Mouse (Mus musculus) lung, postnatal 36 days (tissue): ENCODE data around the gene Prr5l.

ENCODE experiments used
- DNase-seq: peaks from one replicate; pipeline ENCODE4 v3.0.0; 2022; ENCODE audit warnings: mixed read lengths

Prr5l gene

DNA sequence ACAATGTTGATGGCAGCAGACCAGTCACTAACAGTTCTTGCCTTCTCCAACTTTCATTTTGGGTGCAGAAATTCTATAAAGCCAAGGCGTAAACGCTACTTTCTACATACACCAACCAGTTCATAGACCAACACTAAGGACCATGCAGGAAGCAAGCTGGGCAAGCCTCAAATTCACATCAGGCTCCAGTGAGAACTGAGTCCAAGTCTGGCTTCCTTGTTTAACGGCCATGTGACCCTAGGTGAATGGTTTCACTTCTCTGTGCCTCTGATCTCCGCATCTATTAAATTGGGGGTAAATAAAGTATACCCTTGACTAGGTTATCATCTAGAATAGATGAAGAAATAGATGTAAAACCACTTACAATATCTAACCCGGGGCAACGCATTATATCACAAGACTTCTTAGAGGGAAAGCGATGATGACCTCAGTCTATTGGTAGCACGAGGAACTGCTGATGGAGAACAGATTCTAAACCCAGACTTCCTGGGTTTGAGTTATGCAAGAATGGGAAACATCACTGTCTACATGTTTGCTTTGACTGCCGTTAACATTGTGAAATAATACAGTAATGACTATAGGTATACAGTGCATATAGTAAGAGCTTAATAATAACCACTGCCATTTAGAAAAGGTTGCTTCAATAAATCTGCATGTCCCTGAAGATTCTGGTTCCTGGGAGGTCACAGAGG lies 1.2 kb downstream of the Prr5l start:
- DNase-seq, result peak; percentile 14

DNA sequence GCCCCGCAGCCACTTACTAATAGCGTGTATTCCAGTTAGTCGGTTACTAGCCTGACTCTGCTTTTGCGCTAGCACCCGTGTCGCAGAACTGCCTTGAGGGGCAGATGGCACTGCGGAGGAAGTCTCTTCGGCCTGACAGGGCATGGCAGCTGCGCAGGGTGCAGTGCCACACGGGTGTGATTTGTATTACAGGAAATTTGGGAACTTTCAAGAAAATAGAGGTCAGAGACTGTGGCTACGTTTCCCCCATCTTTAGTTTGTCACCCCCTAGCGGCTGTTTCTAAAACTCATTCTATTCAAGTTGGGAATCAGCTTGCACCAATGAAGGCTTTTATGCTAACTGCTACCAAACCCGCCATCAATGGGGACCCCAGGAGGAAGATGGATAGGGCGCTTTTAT lies 11.6 kb downstream of the Prr5l start:
- peak; percentile 80 for DNase-seq

DNA sequence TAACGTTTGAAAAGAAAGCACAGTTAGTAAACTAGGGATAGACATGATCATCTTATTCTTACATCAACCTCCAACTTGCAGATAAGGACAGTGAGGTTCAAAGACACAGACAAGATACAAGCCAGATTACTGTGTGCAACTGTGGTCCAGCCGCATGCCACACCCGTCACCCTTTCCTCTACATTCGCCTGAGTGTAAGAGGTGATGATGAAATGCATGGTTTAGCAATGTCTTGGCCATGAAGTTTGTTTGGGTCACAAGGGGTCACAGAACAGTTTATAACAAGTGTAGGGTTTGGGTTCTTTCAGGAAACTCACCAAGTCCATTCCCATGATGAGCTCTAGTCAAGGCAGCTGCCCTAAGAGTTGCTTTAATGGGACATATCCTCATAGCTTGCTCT lies 14.1 kb downstream of the Prr5l start:
- DNase-seq, result peak; percentile 81

DNA sequence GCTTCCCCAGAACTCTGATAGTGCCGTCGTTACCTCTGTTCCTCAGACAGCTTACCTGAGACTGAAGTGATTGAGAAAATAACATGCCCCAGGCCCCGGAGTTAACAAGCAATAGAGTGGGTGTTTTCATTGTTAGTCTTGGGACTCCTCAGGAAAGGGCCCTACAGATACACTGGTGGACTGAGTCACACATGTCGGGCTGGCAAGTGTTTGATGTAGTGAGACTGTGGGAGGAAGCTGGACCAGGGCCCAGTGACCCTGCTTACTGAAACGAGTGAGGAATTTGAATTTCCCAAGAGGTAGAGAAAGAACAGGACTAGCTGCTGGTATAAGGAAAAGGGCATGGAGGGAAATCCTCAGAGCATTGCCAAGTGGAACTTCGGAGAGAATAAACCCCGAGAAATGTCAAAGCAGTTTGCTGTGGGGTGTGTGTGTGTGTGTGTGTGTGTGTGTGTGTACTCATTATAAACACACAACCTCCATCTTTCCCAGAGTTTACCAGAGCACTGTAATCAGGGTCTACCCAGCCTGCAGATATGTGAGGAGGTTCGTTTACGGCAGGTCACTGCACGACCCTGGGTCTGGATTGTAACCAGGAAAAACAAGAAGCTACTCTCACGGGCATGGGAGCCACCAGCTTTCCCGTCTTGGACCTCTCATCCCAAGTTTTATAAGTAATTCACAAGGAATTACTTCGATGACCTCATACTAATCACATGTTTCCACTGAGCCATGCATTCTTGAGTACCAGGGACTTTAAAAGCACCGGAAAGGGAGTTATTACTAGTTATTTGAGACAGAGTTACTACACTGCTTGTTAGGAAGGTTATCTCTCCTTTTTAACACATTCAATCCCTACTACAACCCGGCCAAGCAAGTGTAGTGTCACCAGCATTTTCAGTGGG lies 20.4 kb downstream of the Prr5l start:
- peak; percentile 91 for DNase-seq

DNA sequence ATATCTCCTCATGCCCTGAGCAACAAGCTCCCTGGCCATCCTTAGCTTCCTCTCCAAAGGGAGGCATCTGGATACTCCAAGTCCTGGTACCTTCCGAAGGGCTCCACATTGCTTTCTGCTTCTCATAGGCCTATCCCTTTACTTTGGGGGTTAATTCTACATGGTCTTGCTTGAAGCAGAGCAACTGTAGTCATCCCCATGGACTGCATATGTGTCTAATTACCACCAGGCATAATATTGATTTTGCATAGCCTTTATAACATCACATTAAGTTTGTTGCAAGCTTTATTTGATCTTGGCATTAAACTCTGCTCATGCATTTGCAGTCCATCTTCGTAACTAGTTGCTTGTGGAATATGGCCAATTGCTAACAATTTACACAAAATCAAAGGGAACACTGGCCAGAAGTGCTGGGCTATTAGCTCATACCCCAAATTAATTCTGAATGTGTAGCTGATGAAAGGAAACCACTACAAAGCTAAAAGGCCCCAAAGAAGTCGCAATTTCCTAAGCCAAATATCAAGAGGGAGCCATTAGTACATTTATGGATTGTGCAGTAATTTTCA lies 21.8 kb downstream of the Prr5l start:
- no peak for DNase-seq

DNA sequence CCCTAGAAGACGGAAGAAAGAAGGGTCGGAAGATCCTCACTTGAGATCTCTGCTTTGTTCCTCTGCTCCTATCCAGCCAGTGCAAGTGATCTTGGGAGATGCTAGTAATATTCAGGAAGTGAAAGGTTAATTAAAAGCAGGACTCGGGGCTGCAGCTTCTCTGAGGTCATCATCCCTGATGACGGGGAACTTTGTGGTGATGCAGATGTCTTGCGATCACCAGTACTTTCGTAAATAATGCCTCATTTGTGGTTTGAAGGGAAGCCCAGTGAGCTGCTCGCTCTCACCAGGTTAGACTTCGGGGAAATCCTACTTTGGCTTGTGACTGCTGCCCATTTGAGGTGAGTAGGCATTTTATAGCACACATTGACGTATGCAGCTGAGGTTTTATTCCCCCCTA lies 26.7 kb downstream of the Prr5l start:
- no peak for DNase-seq

DNA sequence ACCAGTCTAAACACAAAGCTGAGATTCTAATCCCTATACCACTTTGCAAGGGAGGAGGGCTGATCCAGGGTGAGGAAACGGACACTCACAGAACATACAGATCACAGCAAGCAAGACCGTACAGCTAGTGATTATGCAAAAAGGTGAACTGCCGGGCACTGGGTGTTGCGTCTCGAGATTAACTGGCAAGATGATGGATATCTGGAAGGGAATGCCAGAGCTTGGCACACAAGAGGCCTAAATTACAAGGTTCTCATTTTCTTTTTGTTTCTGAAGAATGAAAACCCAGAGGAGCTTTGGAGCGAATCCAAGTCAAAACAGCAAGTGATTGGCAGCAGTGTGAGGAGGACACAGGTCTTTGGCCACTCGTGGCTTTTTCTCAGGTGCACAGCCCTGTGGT lies 28.0 kb downstream of the Prr5l start:
- DNase-seq, result peak; percentile 22

DNA sequence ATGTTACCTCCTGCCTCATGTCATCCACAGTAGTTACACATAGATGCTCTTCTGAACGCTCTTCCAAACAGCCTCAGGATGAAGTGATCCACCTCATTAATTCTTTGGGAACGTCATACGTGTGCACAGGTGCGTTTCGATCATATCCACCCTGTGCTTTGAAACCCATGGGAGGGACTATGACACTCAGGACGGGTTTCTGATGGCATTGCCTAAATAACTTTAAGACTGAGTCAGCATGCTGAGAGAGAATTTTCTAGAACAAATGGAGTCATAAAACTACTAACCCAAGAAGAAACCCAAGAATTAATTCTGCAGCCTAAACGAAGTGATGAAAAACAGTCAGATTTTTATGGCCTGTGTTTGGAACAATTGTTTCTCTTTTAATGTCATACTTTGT lies 40.1 kb downstream of the Prr5l start:
- DNase-seq, result no peak

DNA sequence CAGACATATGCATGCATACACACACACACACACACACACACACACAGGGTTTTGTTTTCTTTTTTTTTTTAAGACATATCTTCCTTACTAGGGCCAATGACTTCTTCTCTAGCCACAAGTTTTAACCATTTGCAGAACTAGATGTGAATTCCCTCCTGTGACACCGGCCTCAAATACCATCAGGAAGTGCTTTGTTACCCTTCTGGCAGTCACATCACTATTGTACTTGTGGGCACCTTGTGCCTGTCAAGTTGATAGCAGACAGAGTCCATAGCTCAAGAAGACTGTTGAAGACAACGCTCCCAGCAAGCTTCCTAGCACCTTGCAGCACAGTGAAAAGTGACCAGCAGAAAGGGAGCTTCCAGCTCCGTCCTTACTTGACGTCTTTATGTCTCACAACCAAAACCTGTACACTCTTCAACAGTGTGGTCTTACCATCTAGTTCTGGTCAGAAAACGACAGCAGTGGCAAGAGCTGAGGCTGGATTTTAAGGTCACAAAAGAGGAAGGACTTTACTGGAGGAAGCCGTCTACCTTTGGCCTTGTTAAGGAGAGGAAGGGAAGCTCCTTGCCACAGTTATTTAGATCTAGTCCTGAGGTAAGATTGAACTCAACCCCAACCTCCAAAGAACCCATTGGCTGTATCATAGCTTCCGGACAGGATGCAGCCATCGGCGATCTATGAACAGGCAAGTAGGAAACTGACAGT lies 47.9 kb downstream of the Prr5l start:
- peak; percentile 15 for DNase-seq

DNA sequence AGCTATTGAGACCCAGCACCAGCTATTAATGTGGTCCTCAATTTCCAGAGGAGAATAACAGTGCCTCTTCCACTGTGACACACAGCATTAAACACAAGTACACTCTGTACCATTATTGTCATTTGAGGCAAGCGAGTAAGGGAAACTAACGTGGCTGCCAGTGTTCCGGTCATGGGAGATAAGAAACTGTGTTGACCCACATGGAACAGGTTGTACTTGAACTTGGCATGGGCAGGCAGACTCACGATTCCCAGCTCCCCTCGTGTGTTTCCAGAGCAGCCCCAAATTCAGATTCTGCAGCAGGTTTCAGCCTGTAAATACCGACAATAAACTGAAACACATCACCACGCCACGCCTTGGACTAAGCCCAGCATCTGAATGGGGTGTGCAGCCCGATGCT lies 50.5 kb downstream of the Prr5l start:
- no peak for DNase-seq

DNA sequence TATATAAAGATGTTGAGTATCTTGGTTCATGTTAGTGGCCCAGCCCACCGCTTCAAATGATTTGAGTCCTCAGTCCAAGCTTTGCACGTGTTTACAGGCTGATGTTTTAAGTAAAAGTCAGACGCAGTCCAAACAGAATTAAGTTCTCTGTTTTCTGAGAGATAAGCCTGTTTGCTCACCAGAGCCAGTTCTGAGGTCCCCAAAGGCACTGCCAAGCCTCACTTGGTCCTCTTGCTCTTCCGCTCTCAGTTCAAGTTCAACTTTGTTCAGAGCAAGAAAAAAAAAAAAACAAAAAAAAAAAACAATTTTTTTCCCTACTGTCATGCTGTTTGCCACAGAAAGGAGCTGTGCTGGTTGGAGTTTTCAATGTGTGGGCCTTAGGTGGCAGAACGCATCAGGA lies 51.0 kb downstream of the Prr5l start:
- DNase-seq, result no peak

DNA sequence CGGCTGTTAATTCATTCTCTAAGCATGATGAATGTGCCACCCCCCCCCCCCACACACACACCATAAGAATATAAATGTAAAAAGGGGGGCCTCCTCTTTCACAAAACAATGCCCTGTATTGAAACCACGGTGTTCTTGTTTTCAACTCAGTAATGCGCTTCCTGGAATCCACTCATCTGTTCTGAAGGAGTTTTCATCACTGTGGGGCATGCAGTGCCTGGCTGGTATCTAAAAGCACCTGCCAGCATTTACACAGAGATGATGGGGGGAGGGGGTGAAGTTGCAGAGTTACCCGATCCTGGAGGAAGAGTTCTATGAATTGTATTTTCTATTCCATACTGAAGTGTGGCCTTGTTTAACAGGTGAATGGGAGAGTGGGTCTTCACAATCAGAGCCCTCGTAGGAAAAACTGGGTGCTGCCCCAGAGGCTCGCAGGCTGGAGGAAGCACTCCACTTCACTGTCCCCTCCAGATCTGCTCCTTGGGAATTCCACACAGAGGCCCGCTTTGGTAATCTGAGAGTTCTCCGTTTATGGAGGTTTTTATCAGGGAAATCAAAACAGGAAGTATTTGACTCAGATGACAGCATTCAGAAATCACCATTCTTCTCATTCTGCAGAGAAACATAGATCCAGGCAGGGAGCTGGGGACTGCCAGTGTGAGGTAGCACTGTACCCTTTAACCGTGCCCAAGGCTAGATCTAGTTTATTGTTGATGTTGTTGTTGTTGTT lies 52.5 kb downstream of the Prr5l start:
- peak; percentile 58 for DNase-seq

DNA sequence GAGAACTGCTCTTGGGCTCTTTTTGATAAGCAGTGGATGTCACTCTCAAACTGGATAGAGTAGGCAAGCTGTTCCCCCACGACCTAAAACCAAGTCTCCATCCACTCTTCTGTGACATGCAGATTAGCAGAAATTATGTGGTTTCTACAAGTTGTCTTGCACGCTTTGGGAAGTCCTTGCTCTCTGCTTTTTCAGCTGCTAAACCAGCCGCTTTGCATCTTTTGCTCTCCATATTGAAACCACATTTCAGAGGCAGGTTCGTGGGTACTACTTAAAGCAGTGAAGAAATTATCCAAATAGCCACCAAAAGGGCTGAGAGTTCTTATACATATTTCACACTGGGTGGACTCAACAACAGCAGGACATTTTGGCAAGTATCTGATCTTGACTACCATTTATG lies 53.8 kb downstream of the Prr5l start:
- DNase-seq, result no peak

DNA sequence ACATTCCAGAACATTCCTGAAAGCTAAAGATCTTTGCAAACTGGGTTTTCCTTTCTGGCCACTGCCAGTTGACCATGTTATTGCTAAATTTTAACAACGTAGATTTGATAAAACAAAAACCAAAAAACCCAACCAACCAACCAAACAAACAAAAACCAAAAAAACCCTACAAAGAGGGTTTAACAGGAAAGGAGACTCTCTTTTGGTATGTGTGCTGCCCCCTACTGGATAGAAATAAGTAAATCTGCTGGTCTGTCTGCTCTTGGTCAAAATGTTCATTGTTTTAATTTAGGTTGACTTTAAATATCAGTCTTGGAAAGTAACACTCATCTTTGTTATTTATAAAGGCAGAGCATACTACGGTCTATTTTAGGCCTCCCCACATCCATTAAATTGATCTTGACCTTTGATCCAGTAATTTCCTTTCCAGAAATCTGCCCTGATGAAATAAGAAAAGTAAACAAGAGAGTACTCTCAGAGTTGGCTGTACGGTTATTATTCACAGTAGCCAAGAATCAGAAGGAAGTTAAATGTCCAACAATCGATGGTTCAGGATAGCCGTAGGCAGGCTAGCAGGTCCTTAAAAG lies 54.7 kb downstream of the Prr5l start:
- DNase-seq, result peak; percentile 59

DNA sequence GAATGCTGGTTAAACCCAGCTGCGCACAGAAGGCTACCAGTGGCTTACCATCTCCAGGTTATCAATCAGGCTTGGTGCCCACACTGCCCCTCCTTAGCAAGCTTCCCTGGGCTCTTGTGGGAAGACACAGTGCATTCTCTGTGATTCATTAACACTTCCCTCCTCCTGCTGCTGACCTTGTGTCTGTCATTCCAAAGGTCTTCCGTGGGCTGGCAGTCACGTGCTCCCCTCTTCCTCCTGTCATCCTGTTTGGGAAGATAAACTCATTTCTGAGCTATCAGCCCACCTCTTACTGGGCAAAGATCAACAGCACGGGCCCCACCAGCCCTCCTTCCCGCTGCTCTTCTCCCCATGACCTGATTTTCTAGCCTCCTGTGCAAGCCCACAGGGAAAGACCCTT lies 55.2 kb downstream of the Prr5l start:
- DNase-seq, result no peak

DNA sequence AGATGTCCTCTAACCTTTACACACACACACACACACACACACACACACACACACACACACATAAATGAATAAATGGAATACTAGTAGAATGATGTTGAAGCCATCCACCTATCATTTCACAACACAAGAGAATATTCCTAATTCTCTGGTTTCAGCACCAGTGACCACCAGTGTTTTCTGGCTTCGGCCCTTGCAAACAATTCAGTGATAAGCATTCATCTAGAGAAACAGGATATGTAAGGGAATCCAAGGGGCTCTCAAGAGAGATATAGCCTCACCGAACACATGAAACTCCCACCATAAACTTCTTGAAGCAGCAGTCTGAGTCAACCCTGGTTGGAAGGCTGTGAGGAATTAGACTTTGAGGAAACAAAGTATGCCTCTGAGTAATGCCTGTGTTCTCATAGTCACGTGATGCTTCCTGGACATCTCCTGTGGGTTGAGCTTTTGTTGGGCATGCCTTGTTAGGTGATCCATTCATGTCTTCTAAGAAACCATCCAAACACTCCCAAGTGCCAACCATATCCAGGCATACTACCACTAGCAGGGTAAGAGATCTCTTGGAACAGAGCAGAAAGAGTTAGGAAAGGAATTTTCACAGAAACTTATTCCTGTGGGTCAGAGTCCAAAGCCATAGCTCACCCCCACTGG lies 55.8 kb downstream of the Prr5l start:
- no peak for DNase-seq

DNA sequence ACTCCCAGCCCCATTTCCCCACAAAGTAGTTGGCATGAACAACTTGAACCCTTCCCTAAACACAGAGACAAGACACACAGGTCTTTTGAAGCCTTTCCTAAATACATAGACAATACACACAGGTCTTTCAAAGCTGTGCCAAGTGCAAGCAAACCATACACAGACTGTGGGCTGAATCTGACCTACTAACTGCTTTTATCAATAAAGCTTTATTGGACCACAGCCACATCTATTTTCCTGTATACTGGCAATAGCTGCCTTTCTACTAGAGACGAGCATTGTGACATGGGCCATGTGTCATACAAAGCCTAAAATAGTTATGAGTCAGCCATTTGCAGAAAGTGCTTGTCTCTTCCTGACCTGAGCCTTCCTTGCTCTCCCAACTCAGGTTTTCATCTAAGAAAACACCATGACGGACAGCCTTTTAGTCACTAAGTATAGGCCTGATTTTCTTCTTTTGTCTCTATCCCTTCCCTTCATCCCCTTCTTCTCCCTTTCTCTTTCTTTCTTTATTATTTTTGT lies 56.6 kb downstream of the Prr5l start:
- DNase-seq, result no peak

DNA sequence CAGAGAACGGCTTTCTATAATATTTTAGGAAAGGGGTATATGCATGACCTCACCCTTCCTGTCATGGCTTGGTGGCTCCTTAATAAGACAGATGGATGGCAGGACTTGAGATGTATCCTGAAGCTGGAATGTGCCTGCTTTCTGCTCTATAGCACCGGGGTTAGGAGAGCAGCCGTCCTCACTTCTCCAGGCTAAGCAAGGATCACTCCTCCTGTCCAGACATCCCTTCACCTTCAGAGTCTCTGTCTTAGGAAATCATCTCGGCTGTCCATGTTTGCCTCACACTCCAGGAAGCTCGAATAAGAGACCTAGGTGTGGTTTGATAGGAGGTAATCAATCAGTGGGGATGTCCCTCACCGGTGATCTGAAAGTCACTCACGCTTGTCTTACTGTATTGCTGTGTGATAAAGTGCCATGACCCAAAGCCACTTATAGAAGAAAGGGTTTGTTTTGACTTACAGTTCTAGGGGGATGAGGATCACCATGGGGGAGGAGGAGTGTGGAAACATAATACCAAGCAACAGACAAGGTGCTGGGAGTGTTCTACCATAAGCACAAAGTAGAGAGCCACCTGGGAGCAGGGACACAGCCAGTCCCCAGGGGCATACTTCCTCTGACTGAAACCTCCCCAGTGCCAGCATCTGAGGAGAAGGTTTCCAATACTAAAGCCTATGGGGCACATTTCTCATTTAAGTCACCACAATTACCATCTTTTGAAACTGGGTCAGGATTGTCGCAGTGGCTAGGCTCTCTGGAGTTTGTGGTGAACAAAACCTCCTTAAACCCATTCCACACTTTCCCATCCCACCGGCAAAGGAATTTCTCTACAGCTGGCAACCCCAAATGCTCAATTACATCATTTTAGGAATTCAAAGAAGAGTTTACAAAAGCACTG lies 57.4 kb downstream of the Prr5l start:
- no peak for DNase-seq

DNA sequence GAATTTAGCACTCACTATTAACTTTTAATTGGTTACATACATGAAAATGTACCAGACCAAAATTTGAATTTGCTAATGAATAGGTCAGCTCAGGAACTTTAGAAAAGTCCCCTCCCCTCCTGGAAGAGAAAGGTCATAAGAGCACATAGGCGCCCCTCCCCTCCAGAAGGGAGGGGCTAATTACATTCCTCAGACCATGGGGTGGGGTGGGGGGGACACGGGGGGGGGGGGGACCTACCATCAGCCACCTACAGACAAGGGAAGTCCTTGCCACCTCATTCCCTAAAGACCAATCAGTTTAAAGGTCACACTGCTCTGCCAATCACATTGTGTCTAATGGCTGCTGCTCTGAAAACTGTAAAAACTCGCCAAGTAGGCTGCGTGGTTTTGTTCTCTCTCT lies 59.0 kb downstream of the Prr5l start:
- no peak for DNase-seq

DNA sequence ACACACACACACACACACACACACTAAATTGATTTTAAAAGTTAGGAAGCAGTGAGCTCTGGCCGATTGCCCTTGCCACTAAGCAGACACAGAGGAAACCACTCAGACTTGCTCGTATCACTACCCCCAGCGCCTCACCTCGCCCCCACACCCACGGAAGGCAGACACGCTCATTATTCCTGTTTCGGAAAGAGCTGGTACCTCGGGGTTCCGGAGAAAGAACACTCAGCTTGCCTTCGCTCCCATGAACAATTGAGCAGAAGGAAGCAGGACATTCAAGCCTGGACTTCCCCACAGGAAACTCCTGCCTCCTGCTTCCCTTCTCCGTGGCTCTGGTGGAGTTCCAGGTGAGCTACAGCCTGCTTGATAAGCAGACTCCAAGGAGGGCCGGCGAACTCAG lies 60.0 kb downstream of the Prr5l start:
- DNase-seq, result no peak
